Mouse (Mus musculus): ENCODE results near the gene Olfr548-ps1. TPM values are rescaled to one million over a fixed set of nuclear protein-coding genes. Genes with fewer than 3 reads are reported as not detected.
"Not testable (repeated sequence)": the region's sequence is repeated elsewhere in the genome, so short reads cannot be mapped to it uniquely, and the experiment has no call there.

Gene Olfr548-ps1
- not detected in 2 replicates for polyA plus RNA-seq (2012; ENCODE audit: insufficient read depth, low replicate concordance)

- no peaks in the 10 kb centered on the region for H3K9me3 ChIP-seq
- no peaks in the 10 kb centered on the region for H3K27me3 ChIP-seq (replicated peaks)
- H3K36me3 ChIP-seq (replicated peaks; ENCODE audit: low read length) = no peaks in the 10 kb centered on the region
- TF ChIP-seq GATA1 (IDR thresholded peaks at IDR 0.05; ENCODE audit: borderline replicate concordance, low read length) (no peak), FLI1 (IDR thresholded peaks at IDR 0.05; ENCODE audit: low read length) (no peak)
- no peak within 1 kb of the TSS for H3K4me3 ChIP-seq (replicated peaks)
- peaks cover 9% of the 10 kb centered on the region; the same call in 1 of the 2 replicates for H3K4me1 ChIP-seq
These were observed at the start of gene Olfr548-ps1 for GRCm38 (mm10) chr7:102540596-102540995. TSS of gene Olfr548-ps1 (plus strand) at chr7:102540896.

GRCm38 (mm10) chr7:102494416-102494815, 46.3 kb upstream of the Olfr548-ps1 start:
- peaks cover 31% of the 10 kb centered on the region for H3K4me1 ChIP-seq

GRCm38 (mm10) chr7:102499473-102499872, 41.2 kb upstream of the Olfr548-ps1 start, which contains the start of gene Olfr545:
TSS of gene Olfr545 (minus strand) at chr7:102499573.
- Histone ChIP-seq H3K36me3 (replicated peaks; ENCODE audit: low read length) (no peaks in the 10 kb centered on the region), H3K4me3 (replicated peaks) (peak within 1 kb of the TSS; percentile 54), H3K4me1 (peaks cover 19% of the 10 kb centered on the region), H3K9me3 (no peaks in the 10 kb centered on the region), H3K27me3 (replicated peaks) (peaks cover 28% of the 10 kb centered on the region)
- TF ChIP-seq FLI1 (IDR thresholded peaks at IDR 0.05; ENCODE audit: low read length) (no peak), GATA1 (IDR thresholded peaks at IDR 0.05; ENCODE audit: borderline replicate concordance, low read length) (no peak)

More at GRCm38 (mm10) chr7:102494416-102494815, 46.3 kb upstream of the Olfr548-ps1 start:
- not testable (repeated sequence) for H3K27me3 ChIP-seq (replicated peaks); H3K9me3 ChIP-seq; H3K36me3 ChIP-seq (replicated peaks; ENCODE audit: low read length); H3K4me3 ChIP-seq (replicated peaks)

GRCm38 (mm10) chr7:102501986-102502385, 38.7 kb upstream of the Olfr548-ps1 start:
- no peaks in the 10 kb centered on the region for H3K36me3 ChIP-seq (replicated peaks; ENCODE audit: low read length)
- no peaks in the 10 kb centered on the region for H3K9me3 ChIP-seq
- peaks cover 28% of the 10 kb centered on the region for H3K27me3 ChIP-seq (replicated peaks)
- peaks cover 22% of the 10 kb centered on the region for H3K4me1 ChIP-seq
- no peak overlapping the region for H3K4me3 ChIP-seq (replicated peaks)
- no peak for TF ChIP-seq GATA1 (IDR thresholded peaks at IDR 0.05; ENCODE audit: borderline replicate concordance, low read length)
- TF ChIP-seq FLI1 (IDR thresholded peaks at IDR 0.05; ENCODE audit: low read length) = no peak

GRCm38 (mm10) chr7:102506848-102507247, 33.8 kb upstream of the Olfr548-ps1 start:
- Histone ChIP-seq H3K36me3 (replicated peaks; ENCODE audit: low read length) (no peaks in the 10 kb centered on the region), H3K27me3 (replicated peaks) (peaks cover 31% of the 10 kb centered on the region), H3K4me3 (replicated peaks) (no peak overlapping the region), H3K9me3 (no peaks in the 10 kb centered on the region), H3K4me1 (peaks cover 8% of the 10 kb centered on the region; the same call in 1 of the 2 replicates)
- TF ChIP-seq GATA1 (IDR thresholded peaks at IDR 0.05; ENCODE audit: borderline replicate concordance, low read length) (no peak), FLI1 (IDR thresholded peaks at IDR 0.05; ENCODE audit: low read length) (no peak)

GRCm38 (mm10) chr7:102508066-102508465, 32.6 kb upstream of the Olfr548-ps1 start:
- TF ChIP-seq FLI1 (IDR thresholded peaks at IDR 0.05; ENCODE audit: low read length) (no peak), GATA1 (IDR thresholded peaks at IDR 0.05; ENCODE audit: borderline replicate concordance, low read length) (no peak)
- H3K4me3 ChIP-seq (replicated peaks) = no peak overlapping the region
- no peaks in the 10 kb centered on the region for H3K36me3 ChIP-seq (replicated peaks; ENCODE audit: low read length)
- H3K4me1 ChIP-seq = peaks cover 13% of the 10 kb centered on the region
- peaks cover 31% of the 10 kb centered on the region for H3K27me3 ChIP-seq (replicated peaks)
- H3K9me3 ChIP-seq = no peaks in the 10 kb centered on the region

GRCm38 (mm10) chr7:102508666-102509065, 32.0 kb upstream of the Olfr548-ps1 start:
- Histone ChIP-seq H3K36me3 (replicated peaks; ENCODE audit: low read length) (no peaks in the 10 kb centered on the region), H3K4me1 (peaks cover 17% of the 10 kb centered on the region), H3K9me3 (no peaks in the 10 kb centered on the region), H3K27me3 (replicated peaks) (peaks cover 31% of the 10 kb centered on the region), H3K4me3 (replicated peaks) (no peak overlapping the region)
- TF ChIP-seq GATA1 (IDR thresholded peaks at IDR 0.05; ENCODE audit: borderline replicate concordance, low read length) = no peak
- no peak for TF ChIP-seq FLI1 (IDR thresholded peaks at IDR 0.05; ENCODE audit: low read length)

- Histone ChIP-seq H3K4me3 (replicated peaks) (no peak overlapping the region), H3K9me3 (no peaks in the 10 kb centered on the region), H3K36me3 (replicated peaks; ENCODE audit: low read length) (no peaks in the 10 kb centered on the region), H3K4me1 (peaks cover 27% of the 10 kb centered on the region), H3K27me3 (replicated peaks) (peaks cover 28% of the 10 kb centered on the region)
- TF ChIP-seq GATA1 (IDR thresholded peaks at IDR 0.05; ENCODE audit: borderline replicate concordance, low read length) = no peak
- no peak for TF ChIP-seq FLI1 (IDR thresholded peaks at IDR 0.05; ENCODE audit: low read length)
These were observed 31.0 kb upstream of the Olfr548-ps1 start for GRCm38 (mm10) chr7:102509726-102510125.

- Histone ChIP-seq H3K27me3 (replicated peaks) (peaks cover 40% of the 10 kb centered on the region), H3K9me3 (no peaks in the 10 kb centered on the region), H3K4me3 (replicated peaks) (no peak overlapping the region), H3K4me1 (peaks cover 35% of the 10 kb centered on the region), H3K36me3 (replicated peaks; ENCODE audit: low read length) (no peaks in the 10 kb centered on the region)
- TF ChIP-seq FLI1 (IDR thresholded peaks at IDR 0.05; ENCODE audit: low read length) = no peak
- TF ChIP-seq GATA1 (IDR thresholded peaks at IDR 0.05; ENCODE audit: borderline replicate concordance, low read length) = no peak
These were observed 28.8 kb upstream of the Olfr548-ps1 start for GRCm38 (mm10) chr7:102511927-102512326.

- H3K4me3 ChIP-seq (replicated peaks) = peak overlapping the region; percentile 91
- H3K36me3 ChIP-seq (replicated peaks; ENCODE audit: low read length) = no peaks in the 10 kb centered on the region
- peaks cover 33% of the 10 kb centered on the region for H3K4me1 ChIP-seq
- peaks cover 39% of the 10 kb centered on the region for H3K27me3 ChIP-seq (replicated peaks)
- H3K9me3 ChIP-seq = no peaks in the 10 kb centered on the region
- no peak for TF ChIP-seq FLI1 (IDR thresholded peaks at IDR 0.05; ENCODE audit: low read length)
- TF ChIP-seq GATA1 (IDR thresholded peaks at IDR 0.05; ENCODE audit: borderline replicate concordance, low read length) = no peak
These were observed 27.8 kb upstream of the Olfr548-ps1 start for GRCm38 (mm10) chr7:102512814-102513435.

All from megakaryocyte, embryonic 14.5 days (primary cell).